Mouse (Mus musculus): ENCODE data around the gene 4932438A13Rik. TPM values are rescaled to one million over a fixed set of nuclear protein-coding genes. Genes with fewer than 3 reads are reported as not detected.

Gene 4932438A13Rik
- 27.1 and 31.4 TPM in 2 replicates for polyA plus RNA-seq (2015; fragmentation: Nextera tagmentation; extraction: Ambion mirVana)

DNA sequence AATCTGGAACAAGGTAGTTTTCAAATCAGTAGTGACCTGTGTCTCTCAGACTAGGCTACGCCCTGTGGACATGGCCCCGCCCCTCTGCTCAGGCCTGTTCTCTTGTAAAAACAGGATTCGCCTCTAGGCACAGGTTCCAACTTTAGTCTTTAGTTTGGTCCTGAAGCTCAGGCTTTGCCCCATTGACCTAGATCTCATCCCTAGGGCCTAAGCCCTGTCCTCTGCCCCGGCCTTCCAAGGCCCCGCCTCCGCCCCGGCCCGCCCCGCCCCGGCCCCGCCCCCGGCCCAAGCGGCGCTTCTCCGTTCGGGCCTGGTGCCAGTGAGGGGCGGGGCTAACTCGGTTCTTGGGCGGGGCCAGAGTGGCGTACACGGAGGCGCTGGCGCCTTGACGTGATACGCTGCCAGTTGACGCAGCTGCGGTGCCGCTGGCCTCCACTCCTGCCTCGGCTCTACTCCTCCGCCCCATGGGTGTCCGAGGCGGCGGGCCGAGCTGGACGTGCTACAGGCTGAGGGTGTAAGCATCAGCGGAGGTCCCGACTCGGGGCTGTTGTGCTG is at the start of gene 4932438A13Rik:
Gene 4932438A13Rik, plus strand, starts transcription at position 384 of the 555 bp plus-strand sequence.

DNA sequence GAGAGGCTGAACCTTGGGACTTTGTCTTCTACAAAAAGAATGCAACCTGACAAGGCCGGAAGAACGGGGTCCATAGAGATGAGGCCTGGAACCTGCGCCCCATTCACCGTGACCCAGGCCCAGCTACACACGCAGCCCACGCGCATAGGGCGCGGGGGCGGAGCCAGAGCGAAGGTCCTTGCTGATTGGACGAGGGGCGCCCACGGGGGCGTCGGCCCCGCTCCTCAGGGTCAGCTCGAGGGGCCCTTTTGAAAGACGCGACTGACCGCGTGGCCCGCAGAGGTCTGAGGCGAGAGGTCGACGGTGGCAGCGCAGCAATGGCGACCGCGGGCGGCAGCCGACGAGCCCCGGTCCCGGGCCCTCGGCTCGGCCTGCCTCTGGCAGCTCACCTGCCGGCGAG is 200.5 kb downstream of the 4932438A13Rik start, which contains the start of gene Adad1:
Gene Adad1, plus strand, starts transcription at position 122 of the 400 bp plus-strand sequence.

Other genes starting within 250 kb of the 4932438A13Rik start
- 8.7 and 9.1 TPM in 2 replicates for gene Bbs7, start 249.6 kb upstream of the 4932438A13Rik start, polyA plus RNA-seq (2015; fragmentation: Nextera tagmentation; extraction: Ambion mirVana)
- gene Trpc3, start 172.9 kb upstream of the 4932438A13Rik start, polyA plus RNA-seq (2015; fragmentation: Nextera tagmentation; extraction: Ambion mirVana), result 1.5 and 1.9 TPM in 2 replicates
- 0.06 TPM in 1 of 2 replicates, not detected in the other for gene Adad1, start 200.4 kb downstream of the 4932438A13Rik start, polyA plus RNA-seq (2015; fragmentation: Nextera tagmentation; extraction: Ambion mirVana)

Data from spleen, postnatal 0 days (tissue).